Mouse (Mus musculus) layer of hippocampus, postnatal 10 days (tissue): ENCODE measurements at regions not wholly inside any gene's neighbourhood (a gene's known extent, or its start where the extent isn't known, plus 50 kb on each side); places are given as distances from the start of the nearest gene placed in this dataset.
A peak's percentile ranks its signal among the peaks of the same experiment; 100 is the strongest.

Experiments
- DNase-seq, 2 experiments: peaks; one replicate each; pipeline ENCODE4 v3.0.0; 2021; ENCODE audit warnings: low spot score in 2 of 2

DNA sequence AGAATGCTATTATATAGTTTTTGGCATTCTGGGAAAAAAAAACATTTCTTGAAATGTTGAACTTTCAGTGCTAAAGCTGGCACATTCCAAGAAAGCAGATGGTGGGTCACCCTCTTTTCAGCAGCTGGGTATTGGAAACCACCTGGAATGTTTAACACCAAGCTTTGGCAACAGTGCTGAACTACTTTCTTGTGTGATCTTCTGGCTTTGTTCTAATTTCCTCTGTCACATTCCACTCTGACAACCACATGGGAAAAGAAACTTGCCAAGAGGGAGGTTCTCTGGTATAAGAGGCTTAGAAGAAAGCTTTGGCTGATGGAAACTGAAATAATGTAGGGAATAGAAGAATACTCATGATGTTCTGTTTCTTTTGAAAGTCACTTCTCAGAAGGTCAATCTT is 920.4 kb upstream of the Tenm4 start:
- DNase-seq: no peak

DNA sequence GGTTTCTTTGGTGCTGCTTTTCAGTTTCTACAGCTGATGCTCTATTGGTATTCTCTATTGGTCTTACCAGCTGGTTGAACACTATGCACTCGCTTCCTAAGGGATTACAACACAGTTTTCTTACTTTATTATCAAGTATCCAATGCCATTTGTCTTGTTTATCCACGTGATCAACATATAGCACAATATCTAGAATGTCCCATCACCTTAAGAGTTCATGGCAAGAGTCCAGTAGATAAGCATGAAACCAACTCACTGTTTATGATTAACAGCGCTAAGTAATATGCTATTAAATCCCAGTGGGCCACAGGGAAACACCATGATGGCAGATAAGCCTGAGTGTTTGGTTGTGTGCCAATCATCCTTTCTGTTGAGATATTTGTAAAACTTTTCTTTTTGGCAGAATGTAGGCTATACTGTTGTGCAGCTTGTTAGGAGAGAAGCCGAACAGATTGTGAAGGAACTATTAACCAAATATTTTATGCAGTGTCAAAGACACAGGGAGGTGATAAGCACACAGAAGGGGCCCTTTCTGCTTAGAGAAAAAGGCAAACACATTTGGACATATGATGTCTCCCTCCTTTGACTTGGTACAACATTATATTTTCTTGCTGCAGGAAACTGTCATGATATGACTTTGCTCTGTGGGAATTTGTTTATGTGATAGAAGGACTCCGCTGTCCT is 917.0 kb upstream of the Tenm4 start:
- no peak for DNase-seq

DNA sequence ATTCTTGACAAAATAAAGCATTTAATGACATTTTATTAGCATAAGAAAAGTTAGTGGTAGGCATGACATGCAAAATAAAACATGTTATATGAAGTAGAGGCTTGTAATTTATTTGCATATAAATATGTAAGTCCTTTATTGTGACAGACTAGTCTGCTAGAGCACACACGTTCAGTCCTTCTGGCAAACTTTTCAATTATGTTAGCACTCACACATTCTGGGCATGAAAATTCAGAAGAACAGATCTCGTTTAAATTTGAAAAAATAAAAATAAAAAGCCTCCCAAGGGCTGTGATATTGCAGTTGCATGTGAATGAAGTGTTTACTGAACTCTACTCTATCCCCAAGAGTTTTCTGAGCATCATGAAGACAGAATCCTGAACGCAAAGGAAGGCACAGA is 916.1 kb upstream of the Tenm4 start:
- no peak for DNase-seq

DNA sequence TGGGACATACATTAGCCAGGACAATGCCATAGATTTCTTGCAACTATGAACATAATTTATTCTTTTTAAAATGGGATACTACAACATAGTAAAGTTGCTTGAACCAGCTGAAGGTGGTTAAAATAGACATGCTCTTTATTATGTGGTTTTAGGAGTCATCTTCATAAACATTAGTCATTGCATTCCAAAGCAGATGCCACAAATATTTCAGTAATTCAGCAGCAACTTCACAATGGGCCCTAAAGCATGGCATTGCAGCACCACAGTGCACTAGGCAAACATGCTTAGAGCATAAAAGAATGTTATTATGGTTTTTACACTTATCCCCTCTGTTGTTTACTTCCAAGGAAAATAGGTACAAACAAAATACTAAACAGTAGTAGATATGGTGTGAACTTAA is 915.3 kb upstream of the Tenm4 start:
- no peak for DNase-seq

DNA sequence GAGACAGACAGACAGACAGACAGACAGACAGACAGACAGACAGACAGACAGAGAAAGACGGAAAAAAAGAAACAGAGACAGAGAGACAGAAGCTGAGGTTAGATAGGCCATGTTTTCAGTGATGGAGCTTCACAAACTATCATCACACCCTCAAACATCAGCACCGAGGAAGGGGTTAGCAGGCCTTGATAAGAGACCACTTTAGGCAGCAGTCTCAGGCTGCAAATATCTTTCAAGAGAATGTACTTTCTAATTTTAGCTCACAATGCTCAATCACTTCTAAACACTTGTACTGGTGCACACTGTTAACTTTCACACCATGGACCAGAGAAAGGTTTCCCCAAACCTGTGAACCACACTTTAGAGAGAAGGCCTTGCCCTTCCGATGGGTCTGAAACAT is 908.1 kb upstream of the Tenm4 start:
- no peak for DNase-seq

DNA sequence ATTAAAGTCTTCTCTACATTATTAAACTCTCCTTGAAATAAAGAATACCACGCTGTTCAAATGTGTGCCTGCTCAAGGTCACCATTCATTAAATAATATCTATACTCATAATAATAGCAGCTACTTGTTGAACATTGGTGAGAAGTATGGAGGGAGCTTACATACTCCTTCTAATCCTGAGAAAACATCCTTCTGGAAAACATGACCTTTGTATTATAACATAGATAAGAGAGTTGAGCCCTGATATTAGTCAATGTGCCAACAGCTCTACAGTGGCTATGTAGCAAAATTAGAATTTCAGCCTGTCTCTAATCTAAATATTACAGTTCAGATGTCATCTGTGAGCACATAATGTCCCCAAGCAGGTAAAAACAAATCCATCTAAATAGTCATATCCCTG is 893.8 kb upstream of the Tenm4 start:
- DNase-seq: no peak

DNA sequence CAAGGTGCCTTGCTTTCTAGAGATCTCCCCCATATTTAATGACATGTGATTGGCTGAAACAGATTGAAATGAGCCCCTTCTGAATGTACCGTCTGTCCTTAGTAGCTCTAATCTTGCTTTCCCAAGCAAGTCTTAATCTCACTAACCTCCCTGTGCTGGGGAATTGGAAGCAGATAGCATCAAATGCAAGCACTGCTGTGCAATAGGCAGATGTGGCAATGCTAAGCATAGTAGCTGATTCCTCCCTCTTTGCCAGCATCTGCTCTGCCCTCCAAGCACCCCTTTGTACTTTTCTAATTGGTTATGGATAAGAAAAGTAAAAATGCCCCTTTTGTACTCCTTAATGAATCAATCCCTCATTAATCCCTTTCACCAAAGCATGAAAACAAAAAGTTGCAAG is 857.4 kb upstream of the Tenm4 start:
- DNase-seq: no peak

DNA sequence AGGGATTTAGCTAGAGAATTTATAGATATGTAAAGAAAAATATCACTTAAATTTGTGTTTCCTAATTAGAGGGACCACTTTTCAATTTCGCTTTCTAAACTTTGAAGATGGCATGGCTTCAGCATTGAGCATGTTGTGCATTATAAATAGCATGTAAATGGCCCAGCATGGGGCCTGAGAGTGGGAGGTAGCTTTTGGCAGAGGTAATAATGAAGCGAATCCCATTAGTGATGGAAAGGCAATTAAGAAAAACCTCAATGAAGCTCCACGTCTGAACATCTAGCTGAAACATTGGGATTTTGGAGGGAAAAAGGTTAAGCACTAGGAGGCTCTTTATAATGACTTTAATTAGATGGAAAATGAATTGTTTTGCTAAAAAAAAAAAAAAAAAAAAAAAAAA is 848.0 kb upstream of the Tenm4 start:
- peak in 1 of 2 experiments; percentile 19 for DNase-seq

DNA sequence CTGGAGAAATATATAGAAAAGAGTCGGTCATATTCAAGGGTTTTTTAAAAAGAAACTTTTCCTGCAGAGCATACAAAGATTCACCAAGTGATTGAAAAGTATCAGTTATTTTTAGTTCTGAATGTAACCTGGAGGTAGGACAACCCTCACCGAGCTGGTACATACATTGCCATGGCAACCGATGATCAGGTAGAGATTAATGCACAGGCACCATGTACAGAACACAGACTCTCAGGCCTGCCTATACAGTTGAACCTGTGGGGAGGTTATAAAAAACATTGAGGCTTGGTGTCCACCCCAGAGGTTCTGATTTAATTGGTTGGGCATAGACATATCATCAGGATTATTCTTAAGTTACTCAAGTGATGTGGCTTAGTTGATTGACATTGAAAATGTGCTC is 846.1 kb upstream of the Tenm4 start:
- no peak for DNase-seq

DNA sequence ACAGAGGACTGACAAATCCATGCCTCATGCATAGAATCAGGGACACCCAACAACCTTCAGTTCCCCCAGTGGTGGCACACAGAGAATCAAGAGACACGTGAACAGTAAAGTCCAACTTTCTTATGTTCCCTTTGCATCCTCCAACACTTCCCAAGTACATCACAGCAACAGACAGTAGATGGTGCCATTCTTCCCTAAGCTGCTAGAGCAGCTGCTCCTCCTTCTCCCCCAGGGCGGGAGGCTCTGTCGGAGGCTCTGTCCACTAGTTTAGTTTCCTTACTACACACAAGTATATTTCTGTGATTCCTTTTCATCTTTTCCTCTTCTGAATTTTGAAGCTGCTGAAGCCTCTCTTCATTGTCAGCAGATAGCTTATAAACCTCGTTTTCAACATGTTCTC is 839.0 kb upstream of the Tenm4 start:
- DNase-seq: no peak

DNA sequence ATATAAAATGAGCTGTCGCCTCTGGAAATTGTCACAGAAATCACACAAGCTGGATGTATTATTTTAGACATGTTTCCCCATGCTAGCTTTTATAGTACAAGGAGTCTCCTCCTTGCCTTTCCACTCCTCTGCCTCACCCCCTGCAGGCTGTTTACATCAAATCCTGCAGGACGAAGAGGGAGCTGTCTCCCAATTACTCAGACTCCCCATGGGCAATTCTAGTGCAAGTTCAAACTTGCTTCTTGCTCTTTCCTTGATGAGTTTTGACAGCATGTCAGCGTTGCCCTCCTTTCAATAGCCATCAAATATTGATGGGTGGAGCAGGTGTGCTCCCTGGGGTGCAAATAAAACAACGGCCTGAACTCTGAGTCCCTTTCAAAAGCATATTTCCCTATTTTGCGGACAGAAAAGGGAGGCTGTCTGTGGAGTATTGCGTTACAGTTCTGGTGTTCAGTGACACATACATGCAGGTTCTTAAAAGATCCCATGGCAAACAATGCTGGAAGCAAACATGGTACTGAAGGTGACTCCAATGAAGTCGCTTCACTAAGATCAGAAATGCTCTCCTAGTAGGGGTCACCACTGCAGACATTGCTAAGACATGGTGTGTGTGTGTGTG is 820.8 kb upstream of the Tenm4 start:
- no peak for DNase-seq

DNA sequence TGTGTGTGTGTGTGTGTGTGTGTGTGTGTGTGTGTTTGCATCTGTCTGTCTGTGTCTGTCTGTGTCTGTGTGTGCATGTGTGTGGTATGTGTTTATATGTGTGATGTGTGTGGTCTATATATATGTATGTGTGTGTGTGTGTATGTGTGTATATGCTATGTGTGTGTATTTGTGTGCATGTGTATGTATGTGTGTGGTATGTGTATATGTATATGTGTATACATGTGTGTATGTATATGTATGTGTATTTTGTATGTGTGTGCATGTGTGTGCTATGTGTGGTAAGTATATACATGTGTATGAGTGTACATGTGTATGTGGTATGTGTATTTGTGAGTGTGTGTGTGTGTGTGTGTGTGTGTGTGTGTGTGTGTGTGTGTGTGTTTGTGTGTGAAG is 820.2 kb upstream of the Tenm4 start:
- no peak for DNase-seq

DNA sequence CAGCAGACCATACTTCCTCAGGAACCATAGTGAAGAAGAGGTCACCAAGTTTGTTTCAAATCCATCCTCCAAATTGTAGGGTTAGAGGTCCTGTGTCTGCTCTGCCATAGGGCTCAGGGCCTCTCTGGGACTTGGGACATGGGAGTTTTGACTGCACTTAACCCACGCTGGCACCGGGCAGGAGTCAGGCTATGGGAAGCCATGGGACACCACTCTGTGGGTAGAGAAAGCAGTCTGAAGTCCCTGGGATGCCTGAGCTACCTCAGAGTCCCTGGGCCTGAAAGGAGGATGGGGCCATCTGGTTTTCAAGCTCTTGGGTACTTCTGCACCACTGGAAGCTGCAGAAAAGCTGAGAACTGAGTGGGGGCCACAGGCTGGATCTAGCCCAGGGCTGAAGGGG is 819.7 kb upstream of the Tenm4 start:
- no peak for DNase-seq

DNA sequence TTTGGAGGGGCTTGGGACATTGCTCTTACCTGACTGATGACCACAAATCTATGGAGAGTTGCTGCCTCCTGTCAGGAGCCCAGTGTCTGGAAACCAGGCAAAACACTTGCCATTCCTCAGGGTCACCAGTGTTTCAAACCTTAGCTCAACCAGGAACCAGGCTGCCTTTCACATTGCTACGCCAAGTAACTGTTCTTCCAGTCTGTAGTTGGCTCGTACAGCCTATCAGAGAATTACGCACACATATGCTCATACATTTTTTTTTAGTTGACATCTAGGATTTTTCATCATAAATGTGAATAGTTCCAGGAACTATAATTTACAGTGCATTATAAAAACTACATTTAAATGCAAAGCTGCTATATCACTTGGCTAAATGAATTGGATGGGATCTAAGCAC is 818.9 kb upstream of the Tenm4 start:
- DNase-seq: no peak

DNA sequence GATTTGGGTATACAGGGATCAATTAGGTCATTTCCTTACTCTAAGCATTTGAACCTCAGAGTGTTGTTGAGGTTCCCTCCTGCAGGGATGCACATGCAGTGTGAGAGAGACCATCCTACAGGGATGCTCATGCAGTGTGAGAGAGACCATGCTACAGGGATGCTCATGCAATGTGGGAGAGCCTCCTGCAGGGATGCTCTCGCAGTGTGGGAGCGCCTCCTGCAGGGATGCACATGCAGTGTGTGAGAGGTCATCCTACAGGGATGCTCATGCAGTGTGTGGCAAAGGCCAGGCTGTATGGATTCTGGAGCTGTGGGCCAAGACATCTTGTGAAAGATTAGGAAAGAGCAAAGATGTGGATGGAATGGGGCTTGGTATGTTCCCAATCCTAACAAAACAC is 816.1 kb upstream of the Tenm4 start:
- no peak for DNase-seq

DNA sequence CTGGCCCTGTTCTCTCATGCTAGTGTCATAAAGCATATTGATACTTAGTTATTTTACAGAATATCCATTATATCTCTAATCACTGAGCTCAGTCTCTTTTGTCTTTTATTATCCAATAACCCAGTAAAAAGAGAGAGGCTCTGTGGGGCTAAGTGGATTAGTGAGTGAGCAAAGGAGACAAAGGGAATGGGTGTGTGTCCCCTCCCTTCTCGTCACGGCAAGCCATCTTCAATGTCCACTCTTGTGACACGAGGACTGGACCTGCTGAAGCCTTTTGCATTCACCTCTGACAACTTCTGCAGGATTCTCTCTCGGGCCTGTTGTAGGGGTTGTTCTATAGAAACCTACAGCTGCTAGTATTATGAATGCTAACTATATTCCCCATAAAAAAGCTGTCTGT is 812.3 kb upstream of the Tenm4 start:
- DNase-seq: no peak

DNA sequence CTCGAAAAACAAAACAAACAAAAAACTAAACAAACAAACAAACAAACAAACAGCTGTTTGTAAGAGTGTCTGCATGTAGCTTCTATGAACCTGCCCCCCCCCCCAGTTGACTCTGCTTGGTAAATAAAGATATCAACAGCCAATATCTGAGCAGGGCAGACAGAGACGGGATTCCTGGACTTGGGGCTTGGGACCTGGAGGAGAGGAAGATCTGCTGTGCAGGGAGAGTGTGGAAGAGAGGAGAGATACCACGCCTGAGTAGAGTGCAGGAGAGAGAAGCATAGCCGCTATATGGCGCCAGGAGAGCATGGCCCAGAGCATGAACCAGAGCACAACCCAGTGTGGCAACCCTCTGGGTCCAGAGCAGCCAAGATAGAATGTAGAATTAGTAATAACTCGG is 811.9 kb upstream of the Tenm4 start:
- DNase-seq: no peak
